Mouse (Mus musculus) bone marrow, adult 2 months (tissue): ENCODE results near the gene Thap2. TPM values are rescaled to one million over a fixed set of nuclear protein-coding genes. Genes with fewer than 3 reads are reported as not detected.

Source experiments
- H3K27ac ChIP-seq: fragments of 200-500 bp; 2 replicates; pipeline ENCODE4 v1.5.1; 2012; ENCODE audit warnings: low read depth, mild to moderate bottlenecking, control low read depth, inconsistent platforms, low read length; ENCODE audit not compliant: control insufficient read depth, poor library complexity, insufficient read depth
- H3K4me1 ChIP-seq: fragments of 200-500 bp; 2 replicates; pipeline ENCODE4 v1.6.1; 2011; ENCODE audit warnings: low read length; ENCODE audit not compliant: control insufficient read depth, insufficient read depth
- H3K4me3 ChIP-seq: fragments of 200-500 bp; replicated peaks from 2 replicates; pipeline ENCODE3; 2011; ENCODE audit warnings: mild to moderate bottlenecking, low read depth, low read length, control low read depth; ENCODE audit not compliant: control insufficient read depth
- CTCF ChIP-seq: fragments of 200-500 bp; IDR thresholded peaks from 2 replicates; pipeline ENCODE4 v1.5.1; 2011; ENCODE audit warnings: low read length, control low read depth; ENCODE audit not compliant: control insufficient read depth, insufficient read depth
- POLR2A ChIP-seq: fragments of 200-500 bp; IDR thresholded peaks from 2 replicates; pipeline ENCODE4 v1.6.1; 2011; ENCODE audit warnings: low read depth, mild to moderate bottlenecking, control low read depth, low read length, borderline replicate concordance; ENCODE audit not compliant: control insufficient read depth
- WGBS: fragments of 180-500 bp; shearing (Covaris S2); methylation state at CpG from one replicate; pipeline ENCODE4 v1.1.7; 2018; 5-methylcytosine and 5-hydroxymethylcytosine counted together
- polyA plus RNA-seq: library from polyadenylated mRNA; stranded (reverse); fragments of >200 nt; gene quantifications from 2 replicates; pipeline ENCODE4 v1.2.4, GENCODE M21; 2011; ENCODE audit warnings: low replicate concordance; ENCODE audit not compliant: missing spikeins, insufficient read depth, insufficient read length

Gene Thap2
- 3.1 and 4.7 TPM in 2 replicates for polyA plus RNA-seq

- TF ChIP-seq POLR2A = peak; percentile 97
- peak; percentile 75 for TF ChIP-seq CTCF
- Histone ChIP-seq H3K4me1 (no peaks in the 10 kb centered on the region), H3K4me3 (peak within 1 kb of the TSS; percentile 92), H3K27ac (peak within 1 kb of the TSS; percentile 98)
- under 1% methylated on average over 65 of the region's 65 CpGs for WGBS
Observed at GRCm38 (mm10) chr10:115384221-115385017, at the start of gene Thap2, which contains the start of gene Zfc3h1. Gene Thap2, minus strand, starts transcription at chr10:115384443. Gene Zfc3h1, plus strand, starts transcription at chr10:115384959.

- Histone ChIP-seq H3K4me3 (no peak overlapping the region), H3K4me1 (peaks cover 2% of the 10 kb centered on the region; the same call in 1 of the 2 replicates), H3K27ac (no peak overlapping the region)
- 94% methylated on average over 2 of the region's 2 CpGs for WGBS
- TF ChIP-seq POLR2A = no peak
- no peak for TF ChIP-seq CTCF
Observed at GRCm38 (mm10) chr10:115425351-115425750, 41.1 kb upstream of the Thap2 start.

GRCm38 (mm10) chr10:115421976-115422375, 37.7 kb upstream of the Thap2 start:
- no peaks in the 10 kb centered on the region for H3K4me1 ChIP-seq
- 92% methylated on average over 4 of the region's 4 CpGs for WGBS
- no peak for TF ChIP-seq CTCF
- TF ChIP-seq POLR2A = no peak
- H3K27ac ChIP-seq = no peak overlapping the region
- no peak overlapping the region for H3K4me3 ChIP-seq

- H3K4me1 ChIP-seq = no peaks in the 10 kb centered on the region
- H3K27ac ChIP-seq = no peak overlapping the region
- no peak overlapping the region for H3K4me3 ChIP-seq
- TF ChIP-seq CTCF (no peak), POLR2A (no peak)
- 87% methylated on average over 3 of the region's 3 CpGs for WGBS
Observed at GRCm38 (mm10) chr10:115414056-115414455, 29.8 kb upstream of the Thap2 start.

- no peak for TF ChIP-seq POLR2A
- TF ChIP-seq CTCF = no peak
- H3K4me1 ChIP-seq = no peaks in the 10 kb centered on the region
- H3K27ac ChIP-seq = no peak overlapping the region
- WGBS = 96% methylated on average over 2 of the region's 2 CpGs
- no peak overlapping the region for H3K4me3 ChIP-seq
Observed at GRCm38 (mm10) chr10:115413496-115413895, 29.3 kb upstream of the Thap2 start.

GRCm38 (mm10) chr10:115406393-115406792, 22.1 kb upstream of the Thap2 start:
- H3K4me1 ChIP-seq = no peaks in the 10 kb centered on the region
- TF ChIP-seq CTCF (peak; percentile 64), POLR2A (no peak)
- H3K4me3 ChIP-seq = no peak overlapping the region
- no peak overlapping the region for H3K27ac ChIP-seq
- WGBS = 66% methylated on average over 6 of the region's 6 CpGs

GRCm38 (mm10) chr10:115391896-115392295, 7.7 kb upstream of the Thap2 start:
- no peak for TF ChIP-seq POLR2A
- TF ChIP-seq CTCF = no peak
- Histone ChIP-seq H3K27ac (no peak overlapping the region), H3K4me3 (no peak overlapping the region), H3K4me1 (no peaks in the 10 kb centered on the region; the same call in 1 of the 2 replicates)
- 84% methylated on average over 1 of the region's 1 CpGs for WGBS

- TF ChIP-seq CTCF (no peak), POLR2A (no peak)
- no peak overlapping the region for H3K4me3 ChIP-seq
- no peaks in the 10 kb centered on the region; the same call in 1 of the 2 replicates for H3K4me1 ChIP-seq
- 91% methylated on average over 4 of the region's 4 CpGs for WGBS
- no peak overlapping the region for H3K27ac ChIP-seq
Observed at GRCm38 (mm10) chr10:115391076-115391475, 6.8 kb upstream of the Thap2 start.

GRCm38 (mm10) chr10:115387891-115388290, 3.6 kb upstream of the Thap2 start:
- Histone ChIP-seq H3K4me1 (no peaks in the 10 kb centered on the region; the same call in 1 of the 2 replicates), H3K4me3 (no peak overlapping the region), H3K27ac (no peak overlapping the region)
- 88% methylated on average over 3 of the region's 3 CpGs for WGBS
- TF ChIP-seq POLR2A (no peak), CTCF (no peak)
